Mouse (Mus musculus): ENCODE measurements around the gene Rgma. TPM values are rescaled to one million over a fixed set of nuclear protein-coding genes. Genes with fewer than 3 reads are reported as not detected.

Gene Rgma
- polyA plus RNA-seq, 2 experiments = 0.05 to 0.06 TPM

DNA sequence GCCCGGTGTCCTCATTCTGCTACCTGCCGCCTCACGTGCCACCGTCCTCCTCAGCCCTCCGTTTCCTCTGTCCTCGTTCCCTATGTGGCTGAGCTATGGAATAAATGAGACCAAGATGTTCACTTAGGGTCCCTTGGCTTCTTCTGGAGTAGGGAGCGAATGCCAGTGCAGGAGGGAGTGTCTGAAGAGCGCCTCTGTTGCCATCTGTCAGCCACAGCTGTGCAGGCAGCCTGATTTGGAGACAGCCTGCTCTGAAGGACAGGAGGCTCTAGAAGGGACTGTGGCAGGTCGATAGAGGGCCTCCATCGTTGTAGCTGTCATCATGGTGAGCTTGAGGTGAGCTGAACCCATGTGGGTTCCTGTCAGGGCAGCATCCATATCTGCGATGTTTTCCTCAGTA lies 30.2 kb downstream of the Rgma start:
- Histone ChIP-seq H3K4me3 (ENCODE audit: insufficient read depth in 1 of 2, low read depth in 2 of 2, low read length in 2 of 2) (no peak overlapping the region), H3K27ac (no peak overlapping the region), H3K9me3 (ENCODE audit: control insufficient read depth, low read length) (no peaks in the 10 kb centered on the region), H3K27me3 (ENCODE audit: control insufficient read depth, insufficient read depth, low read length) (peaks cover 4% of the 10 kb centered on the region), H3K36me3 (replicated peaks; ENCODE audit: control insufficient read depth, insufficient read depth, low read depth) (no peaks in the 10 kb centered on the region), H3K9ac (replicated peaks) (no peak overlapping the region), H3K4me1 (replicated peaks; ENCODE audit: control insufficient read depth in 2 of 2, insufficient read depth in 2 of 2, low read length in 1 of 2) (no peaks in the 10 kb centered on the region), H3K4me2 (ENCODE audit: low read depth) (no peak overlapping the region)
- no peak for ATAC-seq (ENCODE audit: insufficient read depth)
- WGBS (ENCODE audit: insufficient replicate concordance) = 70% methylated on average over 11 of the region's 11 CpGs
- TF ChIP-seq EP300 (IDR thresholded peaks at IDR 0.05; ENCODE audit: low read depth) (no peak), CTCF (IDR thresholded peaks at IDR 0.05; ENCODE audit: low read depth) (no peak)
- no peak for DNase-seq (ENCODE audit: low read depth in 3 of 3, low spot score in 3 of 3)

DNA sequence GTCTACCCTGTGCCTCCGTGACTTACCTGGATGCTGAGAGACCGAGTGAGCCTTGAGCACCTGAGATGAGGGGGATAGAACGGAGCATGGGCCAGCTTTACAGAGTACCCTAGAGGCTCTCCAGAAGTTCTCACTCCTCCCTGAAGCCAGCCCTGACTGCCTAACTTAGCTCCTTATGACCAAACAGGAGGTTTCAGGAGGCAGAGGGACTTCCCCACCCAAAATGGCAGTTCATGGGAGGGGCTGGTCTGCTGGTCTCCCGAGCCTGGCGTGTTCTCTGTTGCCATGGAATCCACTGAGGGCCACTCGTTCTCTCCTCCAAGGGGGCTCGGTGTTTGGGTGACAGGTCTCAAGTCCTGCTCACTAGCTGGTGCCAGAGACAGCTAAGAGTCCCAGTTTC lies 36.2 kb downstream of the Rgma start:
- Histone ChIP-seq H3K9ac (replicated peaks) (no peak overlapping the region), H3K4me2 (ENCODE audit: low read depth) (no peak overlapping the region), H3K27ac (no peak overlapping the region), H3K9me3 (ENCODE audit: control insufficient read depth, low read length) (no peaks in the 10 kb centered on the region), H3K4me1 (replicated peaks; ENCODE audit: control insufficient read depth in 2 of 2, insufficient read depth in 2 of 2, low read length in 1 of 2) (no peaks in the 10 kb centered on the region), H3K27me3 (ENCODE audit: control insufficient read depth, insufficient read depth, low read length) (no peaks in the 10 kb centered on the region), H3K36me3 (replicated peaks; ENCODE audit: control insufficient read depth, insufficient read depth, low read depth) (no peaks in the 10 kb centered on the region), H3K4me3 (ENCODE audit: insufficient read depth in 1 of 2, low read depth in 2 of 2, low read length in 2 of 2) (no peak overlapping the region)
- DNase-seq (ENCODE audit: low read depth in 3 of 3, low spot score in 3 of 3) (no peak), ATAC-seq (ENCODE audit: insufficient read depth) (no peak)
- TF ChIP-seq CTCF (IDR thresholded peaks at IDR 0.05; ENCODE audit: low read depth) (no peak), EP300 (IDR thresholded peaks at IDR 0.05; ENCODE audit: low read depth) (no peak)
- WGBS (ENCODE audit: insufficient replicate concordance) = 57% methylated on average over 7 of the region's 7 CpGs

DNA sequence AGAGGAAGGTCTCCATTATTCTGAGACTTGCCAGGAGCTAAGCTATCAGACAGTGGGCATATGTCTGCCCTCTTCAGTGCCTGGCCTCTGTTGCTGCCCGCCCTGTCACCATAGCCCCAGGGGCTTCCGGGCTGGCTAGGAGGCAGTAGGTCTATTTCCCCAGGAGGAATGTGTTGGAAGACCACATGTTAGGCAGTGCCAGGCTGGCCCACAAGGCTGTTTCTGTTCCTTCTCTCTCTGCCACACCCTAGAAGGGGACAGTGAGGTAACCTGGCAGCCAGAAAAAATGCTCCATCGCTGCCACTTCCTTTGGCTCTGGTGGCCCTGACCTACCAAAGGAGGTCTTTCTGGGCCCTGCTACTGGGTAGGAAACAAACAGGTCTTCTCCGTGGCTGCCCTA lies 36.7 kb downstream of the Rgma start:
- Histone ChIP-seq H3K9me3 (ENCODE audit: control insufficient read depth, low read length) (no peaks in the 10 kb centered on the region), H3K36me3 (replicated peaks; ENCODE audit: control insufficient read depth, insufficient read depth, low read depth) (no peaks in the 10 kb centered on the region), H3K27ac (no peak overlapping the region), H3K4me2 (ENCODE audit: low read depth) (no peak overlapping the region), H3K9ac (replicated peaks) (no peak overlapping the region), H3K4me3 (ENCODE audit: insufficient read depth in 1 of 2, low read depth in 2 of 2, low read length in 2 of 2) (no peak overlapping the region), H3K4me1 (replicated peaks; ENCODE audit: control insufficient read depth in 2 of 2, insufficient read depth in 2 of 2, low read length in 1 of 2) (no peaks in the 10 kb centered on the region), H3K27me3 (ENCODE audit: control insufficient read depth, insufficient read depth, low read length) (no peaks in the 10 kb centered on the region)
- TF ChIP-seq CTCF (IDR thresholded peaks at IDR 0.05; ENCODE audit: low read depth) (no peak), EP300 (IDR thresholded peaks at IDR 0.05; ENCODE audit: low read depth) (no peak)
- WGBS (ENCODE audit: insufficient replicate concordance) = 67% methylated on average over 4 of the region's 4 CpGs
- DNase-seq (ENCODE audit: low read depth in 3 of 3, low spot score in 3 of 3) (no peak), ATAC-seq (ENCODE audit: insufficient read depth) (no peak)

DNA sequence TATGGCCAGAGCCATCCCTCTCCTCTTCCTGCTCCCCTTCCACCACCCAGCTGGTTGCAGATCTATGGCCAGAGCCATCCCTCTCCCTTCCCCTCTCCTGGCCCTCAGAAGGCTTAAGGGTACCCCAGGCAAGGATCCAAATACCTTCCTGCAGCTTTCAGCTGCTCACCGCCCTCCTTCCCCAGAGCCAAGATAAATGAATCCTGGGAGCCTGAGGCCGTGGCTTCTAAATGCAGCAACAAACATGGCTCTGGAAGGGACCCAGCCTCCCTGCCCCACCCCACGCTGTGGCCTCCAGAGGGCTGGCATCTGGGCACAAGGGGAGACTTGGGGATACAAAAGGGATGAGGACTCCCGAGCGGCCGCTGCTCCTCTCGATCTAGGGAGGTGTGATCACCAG lies 37.1 kb downstream of the Rgma start:
- WGBS (ENCODE audit: insufficient replicate concordance) = 74% methylated on average over 7 of the region's 7 CpGs
- no peaks in the 10 kb centered on the region for H3K9me3 ChIP-seq (ENCODE audit: control insufficient read depth, low read length)
- TF ChIP-seq CTCF (IDR thresholded peaks at IDR 0.05; ENCODE audit: low read depth) (no peak), EP300 (IDR thresholded peaks at IDR 0.05; ENCODE audit: low read depth) (no peak)
- no peak overlapping the region for H3K4me3 ChIP-seq (ENCODE audit: insufficient read depth in 1 of 2, low read depth in 2 of 2, low read length in 2 of 2)
- no peak overlapping the region for H3K4me2 ChIP-seq (ENCODE audit: low read depth)
- ATAC-seq (ENCODE audit: insufficient read depth) (no peak), DNase-seq (ENCODE audit: low read depth in 3 of 3, low spot score in 3 of 3) (no peak)
- H3K9ac ChIP-seq (replicated peaks) = no peak overlapping the region
- no peaks in the 10 kb centered on the region for H3K4me1 ChIP-seq (replicated peaks; ENCODE audit: control insufficient read depth in 2 of 2, insufficient read depth in 2 of 2, low read length in 1 of 2)
- H3K27ac ChIP-seq = no peak overlapping the region
- H3K27me3 ChIP-seq (ENCODE audit: control insufficient read depth, insufficient read depth, low read length) = no peaks in the 10 kb centered on the region
- H3K36me3 ChIP-seq (replicated peaks; ENCODE audit: control insufficient read depth, insufficient read depth, low read depth) = no peaks in the 10 kb centered on the region

DNA sequence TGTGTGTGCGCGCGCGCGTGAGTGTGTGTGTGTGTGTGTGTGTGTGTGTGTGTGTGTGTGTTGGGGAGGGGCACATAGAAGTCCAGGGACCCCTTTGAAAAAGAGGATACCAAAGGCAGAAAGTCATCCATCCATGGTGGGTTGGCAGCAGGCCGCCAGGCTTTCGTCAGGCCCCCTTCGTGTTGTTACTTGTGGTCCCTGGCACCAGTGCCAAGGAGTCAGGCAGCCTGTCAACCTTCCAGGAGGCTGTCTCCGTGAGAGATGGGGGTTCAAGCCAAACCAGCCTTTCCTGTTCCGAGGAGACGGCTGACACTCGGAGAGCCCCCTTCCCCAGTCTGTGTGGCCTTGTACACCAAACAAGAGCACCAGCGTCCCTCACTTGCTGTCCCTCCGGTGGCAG lies 38.9 kb downstream of the Rgma start:
- Histone ChIP-seq H3K4me1 (replicated peaks; ENCODE audit: control insufficient read depth in 2 of 2, insufficient read depth in 2 of 2, low read length in 1 of 2) (no peaks in the 10 kb centered on the region), H3K4me3 (ENCODE audit: insufficient read depth in 1 of 2, low read depth in 2 of 2, low read length in 2 of 2) (no peak overlapping the region), H3K36me3 (replicated peaks; ENCODE audit: control insufficient read depth, insufficient read depth, low read depth) (no peaks in the 10 kb centered on the region), H3K27me3 (ENCODE audit: control insufficient read depth, insufficient read depth, low read length) (no peaks in the 10 kb centered on the region), H3K9me3 (ENCODE audit: control insufficient read depth, low read length) (no peaks in the 10 kb centered on the region), H3K4me2 (ENCODE audit: low read depth) (no peak overlapping the region), H3K9ac (replicated peaks) (no peak overlapping the region), H3K27ac (no peak overlapping the region)
- 84% methylated on average over 14 of the region's 14 CpGs for WGBS (ENCODE audit: insufficient replicate concordance)
- ATAC-seq (ENCODE audit: insufficient read depth) (no peak), DNase-seq (ENCODE audit: low read depth in 3 of 3, low spot score in 3 of 3) (no peak)
- TF ChIP-seq EP300 (IDR thresholded peaks at IDR 0.05; ENCODE audit: low read depth) (no peak), CTCF (IDR thresholded peaks at IDR 0.05; ENCODE audit: low read depth) (no peak)

Data from liver, embryonic 14.5 days (tissue).